Mouse (Mus musculus) T-cell, adult 2 months (primary cell): ENCODE measurements around the gene Ralgps2.

ENCODE experiments used
- DNase-seq: peaks from one replicate; pipeline ENCODE4 v3.0.0; 2022; ENCODE audit warnings: low spot score

Ralgps2 gene

DNA sequence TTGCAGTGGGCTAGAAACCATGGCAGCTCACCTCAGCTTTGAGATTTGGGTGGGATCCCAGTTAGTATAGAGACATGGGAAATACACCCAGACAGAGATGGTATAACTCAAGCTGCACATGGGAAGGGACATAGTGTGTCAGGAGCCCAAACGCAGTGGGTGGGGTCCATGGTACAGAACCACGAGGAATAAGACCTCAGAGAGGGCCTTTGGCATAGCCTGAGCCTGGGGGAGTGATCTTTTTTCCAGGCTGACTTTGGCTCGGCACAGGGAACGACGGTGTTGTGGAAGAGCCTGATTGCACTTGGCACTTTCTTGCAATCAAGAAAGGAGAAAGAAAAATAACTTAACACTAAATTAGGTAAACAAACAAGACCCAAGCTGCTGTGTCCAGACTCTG lies 170.3 kb downstream of the Ralgps2 start:
- DNase-seq, result no peak

DNA sequence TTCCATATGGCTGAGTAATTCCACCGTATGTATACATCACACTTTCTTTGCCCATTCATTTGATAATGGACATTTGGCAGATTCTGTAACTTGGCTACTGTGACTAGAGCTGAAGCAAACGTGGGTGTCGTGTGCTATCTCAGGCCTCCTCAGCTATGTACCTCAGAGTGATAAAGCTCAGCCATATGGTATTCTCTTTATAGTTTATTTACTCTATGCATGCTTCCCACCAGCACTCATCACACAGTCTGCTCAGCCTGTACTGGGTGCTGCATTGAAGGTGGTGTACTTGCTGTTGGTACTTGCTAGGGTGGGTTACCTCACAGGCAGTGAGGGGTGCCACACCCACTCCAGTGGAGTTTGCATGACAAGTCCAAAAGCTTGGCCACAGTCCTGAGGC lies 174.1 kb downstream of the Ralgps2 start:
- no peak for DNase-seq

DNA sequence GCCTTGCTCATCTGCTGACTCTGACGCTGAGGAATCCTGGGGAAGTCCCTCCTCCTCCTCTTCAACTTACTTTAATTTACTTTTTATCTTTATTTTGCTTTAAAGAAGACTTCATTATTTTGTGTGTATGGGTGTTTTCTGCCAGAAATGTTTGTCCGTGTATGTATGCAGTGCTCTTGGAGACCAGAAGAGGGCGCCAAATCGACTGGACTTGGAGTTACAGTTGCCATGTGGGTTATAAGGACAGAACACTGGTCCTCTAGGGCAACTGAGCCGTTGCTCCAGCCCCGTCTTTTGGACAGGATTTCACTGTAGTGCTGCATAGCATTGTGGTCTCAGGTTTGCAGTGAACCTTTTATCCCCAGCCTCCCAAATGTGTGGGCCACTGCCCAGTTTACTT lies 174.8 kb downstream of the Ralgps2 start:
- DNase-seq, result no peak

DNA sequence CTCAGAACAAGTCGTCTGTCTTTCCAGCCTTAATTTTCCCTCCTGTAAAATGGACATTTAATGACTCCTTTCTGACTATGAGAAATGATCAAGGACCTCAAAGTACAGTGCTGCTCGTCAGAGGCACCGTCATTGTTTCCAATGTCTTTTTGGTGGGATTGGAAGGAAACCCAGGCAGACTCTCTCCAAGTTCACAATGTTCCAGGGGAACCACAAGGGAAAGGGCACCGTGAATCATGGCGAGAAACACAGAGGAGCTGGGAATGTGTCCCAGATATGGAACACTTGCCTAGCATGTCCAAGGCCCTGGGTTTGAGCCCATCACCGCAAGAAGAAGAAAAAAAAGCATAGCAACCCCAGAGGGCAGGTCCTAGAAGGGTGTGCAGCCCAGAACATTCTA lies 176.1 kb downstream of the Ralgps2 start:
- no peak for DNase-seq

DNA sequence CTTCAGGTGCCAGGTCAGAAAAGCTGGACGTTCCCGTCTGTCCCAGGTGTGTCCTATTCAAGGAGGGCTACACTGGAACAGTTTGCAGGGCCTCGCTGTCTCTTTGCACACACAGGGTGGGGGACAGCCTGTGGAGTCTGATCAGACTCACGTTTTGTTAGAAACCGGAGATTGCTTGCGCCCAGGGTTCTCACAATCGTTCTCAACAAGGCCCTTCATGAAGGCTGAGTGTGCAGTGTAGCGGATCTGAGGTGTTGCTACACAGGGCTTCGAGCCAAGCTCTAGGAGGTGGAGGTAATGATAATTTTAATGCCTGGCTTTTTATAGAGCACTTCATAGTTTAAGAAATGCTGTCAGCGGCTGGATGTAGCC lies 178.0 kb downstream of the Ralgps2 start:
- no peak for DNase-seq

DNA sequence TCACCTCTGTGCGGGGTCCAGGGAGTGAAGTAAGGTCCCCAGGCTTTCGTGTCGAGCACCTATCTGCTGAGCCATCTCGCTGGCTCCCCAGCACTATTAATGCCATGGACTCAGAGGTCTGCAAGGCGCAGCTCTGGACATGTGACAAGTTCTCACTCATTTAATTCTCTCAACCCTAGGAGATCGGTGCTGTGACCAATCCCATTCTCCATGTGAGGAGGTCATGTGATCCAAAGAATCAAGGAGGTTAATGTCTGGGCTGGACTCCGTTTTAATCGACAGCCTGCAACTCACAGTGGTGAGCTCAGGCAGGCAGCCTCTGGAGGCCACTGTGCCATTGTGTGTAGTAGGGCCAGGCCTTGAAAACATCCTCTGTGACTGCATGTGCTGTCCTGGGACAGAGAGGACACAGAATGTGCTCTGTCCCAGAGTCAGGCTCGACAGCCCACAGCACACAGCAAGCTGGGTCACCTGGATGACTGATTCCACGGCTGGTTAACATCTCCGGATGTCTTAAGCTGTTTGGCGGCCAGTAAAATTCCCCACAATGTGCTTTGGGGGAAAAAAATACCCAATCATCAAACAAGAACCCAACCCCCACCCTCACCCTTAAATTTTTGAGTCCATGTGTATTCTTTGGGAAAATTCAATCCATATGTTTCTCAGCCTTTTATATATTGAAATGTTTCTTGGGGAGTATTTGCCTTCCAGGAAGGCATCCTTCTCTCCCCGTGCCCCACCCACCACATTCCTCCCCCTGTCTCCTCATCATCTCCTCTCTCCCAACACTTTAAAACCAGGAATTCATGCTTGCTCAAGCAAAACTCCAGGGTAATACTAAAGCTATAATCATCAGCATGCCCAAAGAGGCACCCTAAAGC lies 178.6 kb downstream of the Ralgps2 start:
- no peak for DNase-seq

DNA sequence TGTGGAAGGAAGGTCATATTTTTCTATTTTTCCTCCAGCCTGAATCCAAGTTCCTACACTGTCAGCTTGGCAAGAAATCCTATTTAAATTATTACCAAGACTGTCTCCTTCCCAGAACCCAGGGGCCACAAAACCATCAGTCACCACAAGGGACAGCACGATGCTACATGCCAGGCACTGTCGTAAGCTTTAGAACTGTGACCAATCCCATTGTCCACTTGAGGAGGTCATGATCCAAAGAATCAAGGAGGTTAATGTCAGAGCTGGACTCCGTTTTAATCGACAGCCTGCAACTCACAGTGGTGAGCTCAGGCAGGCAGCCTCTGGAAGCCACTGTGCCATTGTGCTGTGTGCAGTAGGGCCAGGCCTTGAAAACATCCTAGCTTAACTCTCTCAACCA lies 181.1 kb downstream of the Ralgps2 start:
- no peak for DNase-seq

DNA sequence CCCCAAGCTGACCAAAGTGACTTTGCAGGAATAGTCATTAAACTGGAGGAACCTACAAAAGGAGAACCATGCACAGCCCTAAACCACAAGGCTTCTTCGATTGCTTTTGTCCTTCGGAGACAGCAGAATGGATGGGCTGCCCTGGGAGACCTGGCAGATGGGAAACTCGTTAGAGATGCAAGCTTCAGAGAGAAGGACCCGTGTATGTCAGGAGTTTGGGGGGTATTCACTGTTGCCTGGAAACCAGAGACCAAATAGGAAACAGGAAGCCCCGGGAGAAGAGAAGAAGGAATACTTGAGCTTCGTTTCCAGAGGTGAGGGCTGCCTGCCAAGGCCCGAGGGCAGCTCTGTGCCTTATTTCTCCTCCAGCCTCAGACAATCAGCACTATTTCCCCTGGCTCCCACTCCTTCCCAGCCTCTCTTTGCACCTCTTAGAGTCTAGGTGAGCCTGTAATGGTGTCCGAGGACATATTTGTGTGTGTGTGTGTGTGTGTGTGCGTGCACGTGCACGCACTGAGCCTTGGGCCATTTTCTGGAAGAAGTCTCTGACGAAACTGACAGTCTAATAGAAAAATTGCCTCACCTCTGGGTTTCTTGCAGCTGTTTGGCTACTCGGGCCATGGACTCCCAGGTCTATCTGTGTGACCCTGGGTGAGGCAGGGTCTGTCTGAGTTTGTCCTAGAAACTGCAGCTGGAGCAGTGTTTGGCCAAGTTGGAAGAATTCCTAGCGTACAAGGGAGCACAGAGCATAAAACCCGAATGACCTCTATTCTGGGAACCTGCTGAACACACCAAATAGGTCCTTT lies 184.6 kb downstream of the Ralgps2 start:
- DNase-seq, result no peak
